Mouse (Mus musculus) adrenal gland, adult 18-20 months (tissue): ENCODE results near the gene Bbs9. TPM values are rescaled to one million over a fixed set of nuclear protein-coding genes. Genes with fewer than 3 reads are reported as not detected.

Experiments
- DNase-seq, 2 experiments: peaks; one replicate each; pipeline ENCODE4 v3.0.0; 2021 to 2022; ENCODE audit warnings: low spot score in 2 of 2
- total RNA-seq, 2 experiments: library from RNA; stranded (reverse); gene quantifications; 1 replicate in 1 of 2; 2 replicates in 1 of 2; pipeline ENCODE4 v1.2.3; 2021

Bbs9 gene
- total RNA-seq, 2 experiments from 2014 or later: 12.5 to 16.5 TPM

GRCm38 (mm10) chr9:22530734-22531489 is 55.4 kb downstream of the Bbs9 start:
- DNase-seq: no peak

- DNase-seq: no peak
Observed at GRCm38 (mm10) chr9:22532112-22532511, 56.6 kb downstream of the Bbs9 start.

- DNase-seq: no peak
Observed at GRCm38 (mm10) chr9:22532810-22533447, 57.4 kb downstream of the Bbs9 start.

- no peak for DNase-seq
Observed at GRCm38 (mm10) chr9:22537767-22538373, 62.4 kb downstream of the Bbs9 start.

GRCm38 (mm10) chr9:22539546-22539945 is 64.0 kb downstream of the Bbs9 start:
- no peak for DNase-seq

GRCm38 (mm10) chr9:22541130-22541529 is 65.6 kb downstream of the Bbs9 start:
- DNase-seq: no peak

GRCm38 (mm10) chr9:22543467-22543866 is 68.0 kb downstream of the Bbs9 start:
- no peak for DNase-seq

GRCm38 (mm10) chr9:22544349-22545341 is 69.1 kb downstream of the Bbs9 start:
- DNase-seq: no peak

GRCm38 (mm10) chr9:22551273-22551672 is 75.8 kb downstream of the Bbs9 start:
- DNase-seq: no peak

- no peak for DNase-seq
Observed at GRCm38 (mm10) chr9:22556076-22556475, 80.6 kb downstream of the Bbs9 start.

GRCm38 (mm10) chr9:22557467-22557866 is 82.0 kb downstream of the Bbs9 start:
- peak; percentile 72 to 77 for DNase-seq

- no peak for DNase-seq
Observed at GRCm38 (mm10) chr9:22563612-22564347, 88.3 kb downstream of the Bbs9 start.

GRCm38 (mm10) chr9:22567726-22568125 is 92.2 kb downstream of the Bbs9 start:
- DNase-seq: no peak

GRCm38 (mm10) chr9:22576426-22577139 is 101.1 kb downstream of the Bbs9 start:
- no peak for DNase-seq

- DNase-seq: no peak
Observed at GRCm38 (mm10) chr9:22578266-22578665, 102.8 kb downstream of the Bbs9 start.

GRCm38 (mm10) chr9:22584221-22584620 is 108.7 kb downstream of the Bbs9 start:
- DNase-seq: no peak

GRCm38 (mm10) chr9:22593032-22593431 is 117.5 kb downstream of the Bbs9 start:
- DNase-seq: no peak

- no peak for DNase-seq
Observed at GRCm38 (mm10) chr9:22596650-22597049, 121.1 kb downstream of the Bbs9 start.

- DNase-seq: no peak
Observed at GRCm38 (mm10) chr9:22613271-22613824, 137.8 kb downstream of the Bbs9 start.
